Mouse (Mus musculus): ENCODE measurements around the gene Prkab1. TPM values are rescaled to one million over a fixed set of nuclear protein-coding genes. Genes with fewer than 3 reads are reported as not detected.

The Prkab1 gene
- polyA plus RNA-seq (2012), result 176 and 203 TPM in 2 replicates

GRCm38 (mm10) chr5:116024327-116024739, at the start of gene Prkab1:
Prkab1 (minus strand) TSS chr5:116024508.

Other genes starting within 250 kb of the Prkab1 start
- gene Cit, start 179.2 kb downstream of the Prkab1 start, polyA plus RNA-seq (2012), result 26.0 and 30.9 TPM in 2 replicates
- not detected in 2 replicates for gene Tmem233, start 58.7 kb upstream of the Prkab1 start, polyA plus RNA-seq (2012)

Data from megakaryocyte-erythroid progenitor cell, adult 5 weeks (primary cell).